Mouse (Mus musculus): ENCODE data around the gene Ppia.
"Not testable (repeated sequence)": the region's sequence is repeated elsewhere in the genome, so short reads cannot be mapped to it uniquely, and the experiment has no call there.

Ppia gene

GRCm38 (mm10) chr11:6414751-6415550, at the start of gene Ppia:
Ppia (plus strand) TSS chr11:6415443.
- DNase-seq: no peak

GRCm38 (mm10) chr11:6365885-6366284, 49.4 kb upstream of the Ppia start:
- peak; percentile 60 to 76 for DNase-seq

DNA sequence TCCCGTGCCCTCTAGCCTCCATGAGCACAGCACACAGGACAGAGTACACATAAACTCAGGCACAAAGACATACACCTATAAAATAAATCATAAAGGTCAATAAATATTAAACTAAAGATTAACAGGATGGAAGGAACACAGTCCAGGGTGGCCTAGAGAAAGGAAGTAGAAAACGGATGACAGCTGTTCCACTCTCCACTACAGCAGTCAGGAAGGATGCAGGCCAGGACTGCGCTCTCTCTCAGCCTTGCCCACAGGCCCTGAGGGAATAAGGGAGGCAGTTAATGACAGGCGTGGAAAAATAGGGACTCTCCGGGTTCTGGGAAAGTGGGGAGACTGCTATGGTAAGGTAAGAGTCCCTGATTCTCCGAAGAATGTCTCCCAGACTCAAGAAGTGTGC, 48.8 kb upstream of the Ppia start:
- no peak for DNase-seq

DNA sequence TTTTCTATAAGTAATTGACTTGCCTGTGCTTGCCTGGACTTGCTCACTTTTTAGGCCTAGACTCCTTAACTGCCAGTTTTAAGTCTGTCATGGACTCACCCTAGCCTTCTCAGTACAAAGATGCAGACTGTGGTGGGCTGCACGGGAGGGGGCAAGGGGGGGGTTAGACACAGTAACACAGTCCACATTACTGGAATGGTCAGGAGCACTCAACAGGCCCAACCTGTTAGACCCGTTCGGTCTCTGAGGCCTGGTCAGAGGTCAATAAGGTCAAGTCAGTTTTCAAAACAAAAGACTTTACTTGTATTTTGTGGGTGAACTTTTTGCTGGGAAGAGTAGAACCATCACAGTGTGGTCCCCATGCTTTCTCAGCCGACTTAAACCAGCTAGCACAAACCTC, 48.1 kb upstream of the Ppia start:
- no peak for DNase-seq

DNA sequence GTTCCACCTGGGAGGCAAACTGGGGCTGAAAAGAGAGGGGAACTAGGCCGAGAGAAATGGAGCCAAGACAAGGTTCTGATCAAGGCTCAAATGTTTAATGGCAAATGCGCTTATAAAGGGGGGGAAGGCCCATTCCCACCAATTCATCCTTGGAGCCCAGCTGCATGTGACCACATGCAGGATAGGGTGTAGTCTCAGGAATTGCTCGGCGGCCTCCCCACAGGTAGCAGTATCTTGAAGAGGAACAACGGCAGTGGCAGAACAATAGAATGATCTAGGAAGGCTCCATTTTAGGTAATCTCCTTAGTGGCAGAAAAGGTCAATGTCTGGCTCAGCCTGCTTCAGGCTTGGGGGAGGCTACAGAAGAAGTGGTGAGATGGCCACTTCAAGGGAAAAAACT, 47.3 kb upstream of the Ppia start:
- DNase-seq: not testable (repeated sequence)

DNA sequence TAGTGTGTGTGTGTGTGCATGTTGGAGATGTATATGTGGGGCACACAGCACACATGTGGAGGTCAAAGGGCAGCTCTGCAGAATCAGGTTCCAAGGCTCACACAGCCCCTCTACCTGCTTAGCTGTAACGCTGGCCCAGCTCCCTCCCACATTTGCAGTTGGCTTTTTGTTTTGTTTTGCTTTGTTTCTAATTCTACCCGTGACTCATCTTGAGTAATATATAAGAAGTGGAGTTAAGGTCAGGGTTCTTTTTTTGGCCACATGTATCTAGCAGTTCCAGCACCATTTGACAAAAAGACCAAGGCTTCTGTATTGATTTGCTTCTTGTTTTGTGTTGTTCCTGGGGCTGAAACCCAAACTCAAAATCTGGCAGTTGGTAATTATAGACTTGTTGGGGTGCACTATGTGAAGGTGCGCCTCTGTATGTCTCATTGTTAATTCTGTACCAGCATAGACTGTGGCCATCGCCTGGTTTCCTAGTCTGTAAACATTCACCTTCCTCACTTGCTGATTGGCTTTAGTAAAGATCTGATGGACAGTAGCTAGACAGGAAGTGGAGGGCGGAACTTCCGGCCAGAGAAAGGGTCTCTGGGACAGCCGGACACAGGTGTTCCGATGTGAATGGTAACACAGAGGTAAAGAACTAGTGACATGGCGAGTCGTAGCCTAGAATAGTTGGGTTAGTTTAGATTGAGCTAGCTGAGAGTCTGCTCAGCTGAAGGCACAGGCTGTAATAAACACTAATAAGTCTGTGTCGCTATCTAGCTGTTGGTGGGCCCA, 43.7 kb upstream of the Ppia start:
- no peak for DNase-seq

GRCm38 (mm10) chr11:6372784-6373183, 42.5 kb upstream of the Ppia start:
- DNase-seq: no peak

DNA sequence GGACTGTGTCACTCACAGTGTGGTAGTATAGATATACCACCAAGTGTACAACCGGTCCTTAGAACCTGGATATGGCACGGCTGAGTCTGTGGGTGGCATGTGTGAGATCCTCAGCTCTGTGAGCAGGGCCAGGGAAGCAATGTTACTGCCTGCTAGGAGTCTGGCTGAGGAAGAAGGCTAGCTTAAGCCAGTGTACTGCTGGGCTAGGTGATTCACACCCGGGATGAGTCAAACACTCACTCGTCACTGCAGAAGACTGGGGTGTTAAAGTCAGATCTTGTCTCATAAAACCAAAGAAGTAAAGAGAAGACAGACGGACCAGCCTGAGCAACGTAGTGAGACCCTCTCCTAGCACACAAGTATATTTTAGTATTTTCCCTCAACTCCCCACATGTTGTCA, 34.3 kb upstream of the Ppia start:
- no peak for DNase-seq

DNA sequence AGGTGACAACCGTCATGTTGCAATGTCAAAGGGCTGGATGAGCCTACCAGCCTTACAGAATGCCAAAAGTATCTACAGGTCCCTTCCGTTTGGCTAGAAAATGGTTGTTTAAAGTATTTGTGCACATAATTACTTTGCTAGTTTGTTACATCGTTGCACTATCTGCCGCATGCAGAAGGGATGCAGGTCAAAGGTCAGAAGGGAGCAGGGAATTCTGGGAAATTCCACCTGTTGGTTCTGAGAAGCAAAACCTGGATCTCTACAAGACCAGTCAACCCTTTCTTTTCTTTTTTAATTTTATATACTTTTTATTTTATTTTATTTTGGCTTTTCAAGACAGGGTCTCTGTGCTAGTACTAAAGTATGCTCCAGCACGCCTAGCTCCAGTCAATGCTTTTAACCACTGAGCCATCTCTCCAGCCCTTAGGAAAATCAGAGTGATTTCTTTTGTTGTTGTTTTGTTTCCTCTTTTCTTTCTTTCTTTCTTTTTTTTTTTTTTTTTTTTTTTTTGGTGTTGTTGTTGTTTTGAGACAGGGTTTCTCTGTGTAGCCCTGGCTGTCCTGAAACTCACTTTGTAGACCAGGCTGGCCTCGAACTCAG, 27.0 kb upstream of the Ppia start:
- no peak for DNase-seq

DNA sequence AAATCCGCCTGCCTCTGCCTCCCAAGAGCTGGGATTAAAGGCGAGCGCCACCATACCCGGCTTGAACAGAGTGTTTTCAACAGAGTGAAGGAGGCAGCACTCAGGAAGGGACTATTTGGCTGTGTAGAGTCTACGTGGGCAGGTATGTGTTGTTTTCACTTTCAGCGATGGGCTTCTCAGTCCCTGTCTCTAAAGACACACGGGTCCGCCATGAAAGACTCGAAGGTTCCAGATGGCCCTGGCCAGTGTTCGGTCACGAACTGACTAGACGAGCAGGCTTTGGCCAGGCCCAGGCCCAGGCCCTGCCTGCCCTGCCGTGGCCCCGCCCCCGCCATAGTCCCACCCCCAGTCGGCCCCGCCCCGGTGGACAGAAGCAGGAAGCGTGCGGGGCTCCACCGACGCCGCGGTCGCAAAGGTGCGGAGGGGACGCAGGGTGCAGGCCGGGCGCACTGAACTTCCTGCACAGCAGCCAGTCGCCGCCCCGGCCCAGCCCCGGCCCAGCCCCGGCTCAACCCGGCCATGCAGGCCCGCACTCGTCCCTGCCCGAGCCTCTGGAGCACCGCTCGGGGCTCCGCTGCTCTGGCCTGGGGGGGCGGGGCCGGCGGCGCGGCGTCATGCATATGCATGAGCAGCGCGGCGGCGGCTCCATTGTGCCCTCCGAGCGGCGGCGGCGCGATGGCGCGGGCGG, 26.4 kb upstream of the Ppia start, which contains the start of gene Zmiz2:
TSS of gene Zmiz2 (plus strand) at position 349 of the 688 bp plus-strand sequence.
- peak; percentile 90 to 95 for DNase-seq

GRCm38 (mm10) chr11:6389483-6389921, 25.7 kb upstream of the Ppia start:
- no peak for DNase-seq

- DNase-seq: no peak
These were observed 24.7 kb upstream of the Ppia start for GRCm38 (mm10) chr11:6390376-6391053.

GRCm38 (mm10) chr11:6391516-6392276, 23.5 kb upstream of the Ppia start:
- peak; percentile 57 to 65 for DNase-seq

DNA sequence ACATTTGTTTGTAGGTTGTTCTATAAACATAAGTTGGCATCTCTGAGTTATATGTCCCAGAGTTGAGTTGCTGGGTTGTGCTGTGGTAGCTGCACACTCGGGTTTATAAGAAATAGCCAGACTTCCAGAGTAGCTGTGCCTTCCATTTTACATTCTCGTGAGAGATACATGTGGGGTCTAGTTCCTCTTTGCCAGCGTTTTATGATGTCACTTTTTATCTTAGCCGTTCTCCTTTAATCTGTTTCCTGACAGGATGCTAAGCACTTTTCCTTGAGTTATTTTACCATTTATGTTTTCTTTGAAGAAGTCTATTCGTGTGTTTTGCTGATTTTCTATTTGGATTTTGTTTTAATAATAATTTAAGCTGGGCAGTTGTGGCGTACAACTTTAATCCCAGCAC, 22.4 kb upstream of the Ppia start:
- DNase-seq: no peak

GRCm38 (mm10) chr11:6393866-6394265, 21.4 kb upstream of the Ppia start:
- no peak for DNase-seq

DNA sequence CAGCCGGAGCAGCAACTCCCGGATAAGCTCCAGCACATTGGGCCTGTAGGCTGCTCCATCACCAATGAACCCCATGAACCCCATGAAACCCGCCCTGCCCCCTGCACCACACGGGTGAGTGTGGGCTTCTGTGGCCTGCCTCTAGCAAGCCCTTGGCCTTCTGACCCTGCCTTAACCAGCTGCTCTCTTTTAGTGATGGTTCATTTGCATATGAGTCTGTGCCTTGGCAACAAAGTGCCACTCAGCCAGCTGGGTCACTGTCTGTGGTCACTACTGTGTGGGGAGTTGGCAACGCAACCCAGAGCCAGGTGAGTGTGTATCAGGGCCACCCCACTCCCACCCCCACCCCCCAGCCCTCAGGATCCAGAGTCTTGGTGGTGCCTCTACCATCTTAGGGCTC, 19.7 kb upstream of the Ppia start:
- no peak for DNase-seq

GRCm38 (mm10) chr11:6398141-6398540, 17.1 kb upstream of the Ppia start:
- DNase-seq: no peak

GRCm38 (mm10) chr11:6402515-6403510, 12.4 kb upstream of the Ppia start:
- peak; percentile 63 to 83 for DNase-seq

DNA sequence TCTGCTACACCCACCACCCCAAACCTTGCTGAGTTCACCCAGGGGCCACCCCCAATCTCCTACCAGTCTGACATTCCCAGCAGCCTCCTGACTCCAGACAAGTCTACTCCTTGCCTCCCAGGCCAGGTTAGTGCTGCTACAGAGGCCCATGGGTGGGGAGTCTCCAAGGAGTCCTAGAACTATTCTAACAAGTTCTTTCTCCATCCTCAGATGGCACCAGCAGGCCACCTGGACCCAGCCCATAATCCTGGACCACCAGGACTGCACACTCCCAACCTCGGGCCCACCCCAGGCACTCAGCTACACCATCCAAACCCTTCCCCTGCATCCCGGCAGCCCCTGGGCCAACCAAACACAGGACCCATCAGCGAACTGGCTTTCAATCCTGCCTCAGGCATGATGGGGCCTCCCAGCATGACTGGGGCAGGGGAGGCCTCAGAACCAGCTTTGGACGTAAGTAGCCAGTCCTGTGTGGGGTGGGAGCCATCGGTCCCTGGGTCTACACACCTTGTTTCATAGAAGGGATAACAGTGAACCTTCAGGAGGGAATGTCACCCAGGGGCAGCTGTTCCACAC, 11.3 kb upstream of the Ppia start:
- no peak for DNase-seq
